Mouse (Mus musculus) gastrocnemius, postnatal 25 days (tissue): ENCODE measurements around the gene Neurl4. TPM values are rescaled to one million over a fixed set of nuclear protein-coding genes. Genes with fewer than 3 reads are reported as not detected.
"Not testable (repeated sequence)": the region's sequence is repeated elsewhere in the genome, so short reads cannot be mapped to it uniquely, and the experiment has no call there.

Experiments
- DNase-seq: peaks from one replicate; pipeline ENCODE4 v3.0.0; 2022
- microRNA-seq, 2 experiments: library from miRNA; unstranded; fragments of <30 nt; microRNA quantifications; one replicate each; pipeline ENCODE4 v1.2.0; 2021; ENCODE audit warnings: borderline replicate concordance in 2 of 2
- total RNA-seq, 2 experiments: library from RNA; stranded (reverse); gene quantifications; 1 replicate in 1 of 2; 2 replicates in 1 of 2; pipeline ENCODE4 v1.2.3; 2021

Neurl4 gene
- total RNA-seq, 2 experiments from 2014 or later = 25.4 to 26.0 TPM

DNA sequence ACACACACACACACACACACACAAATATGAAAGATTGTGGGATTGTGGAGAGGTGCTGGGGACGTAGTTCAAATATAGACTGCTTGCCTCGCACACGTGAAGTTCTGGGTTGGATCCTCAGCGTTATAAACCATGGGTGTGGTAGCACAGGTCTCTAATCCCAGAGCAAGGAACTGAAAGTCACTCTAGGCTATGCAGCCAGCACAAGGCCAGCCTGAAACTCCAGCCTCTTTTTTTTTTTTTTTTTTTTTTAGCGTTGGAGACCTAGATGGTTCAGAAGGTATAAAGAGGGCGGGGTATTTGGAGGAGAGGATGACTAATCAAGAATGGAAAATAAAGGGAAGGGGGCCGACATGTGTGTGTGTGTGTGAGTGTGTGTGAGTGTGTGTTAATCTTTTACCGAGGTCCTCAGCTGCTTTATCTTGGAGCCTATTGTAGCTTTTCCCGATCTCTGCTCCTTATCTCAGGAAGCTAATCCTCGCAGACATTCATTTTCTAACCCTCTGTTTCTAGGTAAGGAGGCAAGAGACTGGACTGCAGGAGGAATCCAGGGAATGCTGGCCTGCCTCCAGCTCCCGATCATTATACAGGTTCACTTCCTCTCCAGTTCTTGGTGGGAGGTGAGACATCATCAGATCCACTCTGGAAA lies 52.5 kb downstream of the Neurl4 start:
- no peak for DNase-seq

DNA sequence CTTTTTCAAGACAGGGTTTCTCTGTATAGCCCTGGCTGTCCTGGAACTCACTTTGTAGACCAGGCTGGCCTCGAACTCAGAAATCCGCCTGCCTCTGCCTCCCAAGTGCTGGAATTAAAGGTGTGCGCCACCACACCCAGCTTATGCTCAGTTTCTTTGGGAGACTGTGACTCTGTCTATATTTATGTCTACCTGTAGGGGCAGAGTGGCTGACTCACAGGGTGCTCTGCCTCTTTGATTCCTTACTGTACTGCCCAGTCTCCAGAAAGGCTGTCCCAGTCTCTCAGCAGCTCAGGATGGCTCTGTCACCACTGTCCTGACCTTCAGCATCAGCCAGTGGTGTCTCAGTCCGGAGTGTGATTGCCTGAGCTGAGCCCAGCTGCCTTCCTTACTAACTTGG lies 54.7 kb downstream of the Neurl4 start:
- DNase-seq = not testable (repeated sequence)

DNA sequence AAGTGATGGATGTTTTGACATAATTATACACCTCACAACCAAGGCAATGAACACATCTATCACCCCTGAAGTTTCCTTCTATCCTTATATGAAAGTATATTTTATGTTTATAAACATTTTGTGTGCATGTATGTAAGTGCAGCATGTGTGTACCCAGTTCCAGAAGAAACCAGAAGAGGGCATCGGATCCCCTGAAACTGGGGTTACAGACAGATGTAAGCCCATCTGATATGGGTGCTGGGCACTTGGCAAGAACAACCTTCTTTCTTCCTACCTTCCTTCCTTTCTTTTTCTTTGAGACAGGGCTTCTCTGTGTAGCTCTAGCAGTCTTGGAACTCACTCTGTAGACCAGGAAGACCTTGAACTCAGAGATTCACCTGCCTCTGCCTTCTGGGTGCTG lies 55.3 kb downstream of the Neurl4 start:
- no peak for DNase-seq

DNA sequence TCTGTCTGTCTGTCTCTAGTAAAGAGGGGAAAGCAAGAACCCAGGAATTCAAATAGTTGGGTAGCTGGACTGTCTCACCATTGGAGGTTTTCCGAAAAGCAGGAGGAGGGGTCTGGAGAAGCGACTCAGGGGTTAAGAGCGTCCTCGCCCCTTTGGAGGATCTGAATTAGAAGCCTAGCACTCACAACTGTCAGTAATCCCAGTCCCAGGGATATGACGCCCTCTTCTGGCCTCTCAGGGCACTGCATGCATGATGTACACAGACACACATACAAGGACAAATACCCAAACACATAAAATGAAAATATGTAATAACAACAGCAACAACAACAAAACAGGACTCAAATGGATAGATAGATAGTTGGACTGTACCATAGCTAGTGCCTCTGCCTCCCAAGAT lies 59.7 kb downstream of the Neurl4 start:
- DNase-seq = no peak

DNA sequence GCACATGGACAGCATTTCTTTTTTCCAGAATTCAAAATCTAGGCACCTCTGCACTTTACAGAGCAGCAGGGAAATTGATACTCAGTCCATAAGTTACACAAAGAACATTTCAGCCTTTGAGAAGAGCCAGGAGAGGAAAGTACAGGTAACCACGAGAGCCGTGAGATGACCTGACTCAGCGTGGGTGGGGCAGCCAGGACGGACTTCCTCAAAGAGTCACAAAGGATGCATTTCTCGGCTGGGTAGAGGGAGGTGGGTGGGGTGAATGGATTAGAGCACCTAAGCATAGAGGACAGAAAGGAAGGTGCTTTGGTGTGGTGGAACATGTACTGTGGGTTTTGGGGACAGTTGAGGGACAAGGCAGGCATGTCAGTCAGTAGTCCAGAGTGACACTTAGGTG lies 61.0 kb downstream of the Neurl4 start:
- DNase-seq = no peak

Small RNA genes within 50 kb of the gene (microRNA-seq; reads per million reads assigned to microRNA genes)
- gene Mir6924 = 0 reads per million in 2 experiments

Other genes starting within 250 kb of the Neurl4 start
- gene Sox15, start 245.8 kb upstream of the Neurl4 start, total RNA-seq = not detected
- 10 to 100 TPM in 1 of 2 experiments, 1 to 10 TPM in 1; 6.6 to 10.0 TPM for gene Mpdu1, start 238.4 kb upstream of the Neurl4 start, total RNA-seq
- gene Cd68, start 234.9 kb upstream of the Neurl4 start, total RNA-seq = 1 to 10 TPM; 1.3 to 9.1 TPM
- gene Eif4a1, start 228.6 kb upstream of the Neurl4 start, total RNA-seq = 100 to 1,000 TPM in 1 of 2 experiments, 10 to 100 TPM in 1; 99.8 to 102 TPM
- 10 to 100 TPM; 19.1 to 23.5 TPM for gene Senp3, start 219.0 kb upstream of the Neurl4 start, total RNA-seq
- gene Tnfsf13, start 215.3 kb upstream of the Neurl4 start, total RNA-seq = 1 to 10 TPM in 1 of 2 experiments, under 1 TPM in 1; 0.67 to 1.5 TPM
- gene Tnfsf12, start 205.2 kb upstream of the Neurl4 start, total RNA-seq = 10 to 100 TPM in 1 of 2 experiments, 1 to 10 TPM in 1; 8.3 to 11.6 TPM
- gene Tnfsfm13, start 205.0 kb upstream of the Neurl4 start, total RNA-seq = 1 to 10 TPM in 1 of 2 experiments, under 1 TPM in 1; 0.87 to 2.1 TPM
- 10 to 100 TPM; 24.7 to 27.5 TPM for gene Polr2a, start 142.4 kb upstream of the Neurl4 start, total RNA-seq
- gene Slc35g3, start 139.1 kb upstream of the Neurl4 start, total RNA-seq = not detected
- gene Zbtb4, start 135.2 kb upstream of the Neurl4 start, total RNA-seq = 10 to 100 TPM; 23.0 to 28.1 TPM
- gene Chrnb1, start 105.1 kb upstream of the Neurl4 start, total RNA-seq = 10 to 100 TPM; 36.2 to 53.1 TPM
- gene Fgf11, start 99.2 kb upstream of the Neurl4 start, total RNA-seq = 1 to 10 TPM; 6.3 to 6.7 TPM
- gene Tmem102, start 95.4 kb upstream of the Neurl4 start, total RNA-seq = under 1 TPM; 0.18 to 0.35 TPM
- gene Gm39566, start 85.8 kb upstream of the Neurl4 start, total RNA-seq = not detected
- not detected for gene Spem2, start 82.6 kb upstream of the Neurl4 start, total RNA-seq
- gene Spem1, start 78.9 kb upstream of the Neurl4 start, total RNA-seq = not detected
- gene Nlgn2, start 63.3 kb upstream of the Neurl4 start, total RNA-seq = 1 to 10 TPM; 3.1 to 3.9 TPM
- gene Tmem256, start 62.6 kb upstream of the Neurl4 start, total RNA-seq = 100 to 1,000 TPM; 126 to 144 TPM
- 10 to 100 TPM; 10.8 to 13.7 TPM for gene Plscr3, start 54.7 kb upstream of the Neurl4 start, total RNA-seq
- under 1 TPM in 1 of 2 experiments, not detected in 1; 0.11 TPM for gene Tnk1, start 42.3 kb upstream of the Neurl4 start, total RNA-seq
- not detected for gene Tmem95, start 23.1 kb upstream of the Neurl4 start, total RNA-seq
- 1 to 10 TPM; 1.7 to 2.2 TPM for gene Kctd11, start 19.7 kb upstream of the Neurl4 start, total RNA-seq
- under 1 TPM; 0.26 to 0.38 TPM for gene Acap1, start 5.5 kb upstream of the Neurl4 start, total RNA-seq
- gene 2810408A11Rik, start 85 bp upstream of the Neurl4 start, total RNA-seq = not detected
- gene Gps2, start 12.8 kb downstream of the Neurl4 start, total RNA-seq = 10 to 100 TPM; 34.6 to 35.2 TPM
- 100 to 1,000 TPM; 417 to 422 TPM for gene Eif5a, start 20.9 kb downstream of the Neurl4 start, total RNA-seq
- gene Ybx2, start 34.7 kb downstream of the Neurl4 start, total RNA-seq = 10 to 100 TPM; 10.4 to 10.9 TPM
- gene Slc2a4, start 47.1 kb downstream of the Neurl4 start, total RNA-seq = 100 to 1,000 TPM; 306 to 340 TPM
- gene Cldn7, start 63.7 kb downstream of the Neurl4 start, total RNA-seq = under 1 TPM in 1 of 2 experiments, not detected in 1; 0.91 TPM
- 100 to 1,000 TPM; 195 to 205 TPM for gene Ctdnep1, start 80.1 kb downstream of the Neurl4 start, total RNA-seq
- 10 to 100 TPM; 37.0 to 44.2 TPM for gene Elp5, start 81.4 kb downstream of the Neurl4 start, total RNA-seq
- 100 to 1,000 TPM; 148 to 170 TPM for gene Gabarap, start 90.1 kb downstream of the Neurl4 start, total RNA-seq
- gene Phf23, start 94.7 kb downstream of the Neurl4 start, total RNA-seq = 10 to 100 TPM; 15.0 to 16.1 TPM
- gene Dvl2, start 99.5 kb downstream of the Neurl4 start, total RNA-seq = 1 to 10 TPM; 3.7 to 4.1 TPM
- 100 to 1,000 TPM; 342 to 380 TPM for gene Acadvl, start 114.3 kb downstream of the Neurl4 start, total RNA-seq
- gene Dlg4, start 115.9 kb downstream of the Neurl4 start, total RNA-seq = 1 to 10 TPM; 5.6 to 6.9 TPM
- not detected for gene Asgr1, start 153.0 kb downstream of the Neurl4 start, total RNA-seq
- not detected for gene Asgr2, start 191.6 kb downstream of the Neurl4 start, total RNA-seq
- gene Mgl2, start 229.3 kb downstream of the Neurl4 start, total RNA-seq = 1 to 10 TPM; 2.5 to 3.6 TPM